Mouse (Mus musculus) left cerebral cortex, adult 9 months (tissue): ENCODE data around the gene Panx1.
A peak's percentile ranks its signal among the peaks of the same experiment; 100 is the strongest.

ENCODE experiments used
- DNase-seq, 2 experiments: peaks; one replicate each; pipeline ENCODE4 v3.0.0; 2022; ENCODE audit warnings: low spot score in 2 of 2

The Panx1 gene

GRCm38 (mm10) chr9:15045084-15045669 lies at the start of gene Panx1:
TSS of gene Panx1 (minus strand) at chr9:15045478.
- DNase-seq = peak in 1 of 2 experiments; percentile 63

GRCm38 (mm10) chr9:15068686-15069295 lies 23.5 kb upstream of the Panx1 start:
- no peak for DNase-seq

- peak in 1 of 2 experiments; percentile 20 for DNase-seq
Measured at GRCm38 (mm10) chr9:15067995-15068685, 22.9 kb upstream of the Panx1 start.

- DNase-seq = no peak
Measured at GRCm38 (mm10) chr9:15064176-15064575, 18.9 kb upstream of the Panx1 start.

- DNase-seq = no peak
Measured at GRCm38 (mm10) chr9:15060847-15061246, 15.6 kb upstream of the Panx1 start.

GRCm38 (mm10) chr9:15060026-15060425 lies 14.7 kb upstream of the Panx1 start:
- no peak for DNase-seq

GRCm38 (mm10) chr9:15045740-15046139 lies 462 bp upstream of the Panx1 start:
- no peak for DNase-seq

GRCm38 (mm10) chr9:15044391-15045083 lies 741 bp downstream of the Panx1 start:
- DNase-seq = no peak

- DNase-seq = no peak
Measured at GRCm38 (mm10) chr9:15041556-15041955, 3.7 kb downstream of the Panx1 start.

GRCm38 (mm10) chr9:15039848-15040247 lies 5.4 kb downstream of the Panx1 start:
- no peak for DNase-seq

- DNase-seq = no peak
Measured at GRCm38 (mm10) chr9:15037704-15038103, 7.6 kb downstream of the Panx1 start.

GRCm38 (mm10) chr9:15037237-15037636 lies 8.0 kb downstream of the Panx1 start:
- no peak for DNase-seq

- no peak for DNase-seq
Measured at GRCm38 (mm10) chr9:15036807-15037206, 8.5 kb downstream of the Panx1 start.

GRCm38 (mm10) chr9:15036405-15036804 lies 8.9 kb downstream of the Panx1 start:
- no peak for DNase-seq

- DNase-seq = no peak
Measured at GRCm38 (mm10) chr9:15035979-15036378, 9.3 kb downstream of the Panx1 start.

- DNase-seq = no peak
Measured at GRCm38 (mm10) chr9:15034546-15035273, 10.6 kb downstream of the Panx1 start.

GRCm38 (mm10) chr9:15033568-15034160 lies 11.6 kb downstream of the Panx1 start:
- DNase-seq = peak in 1 of 2 experiments; percentile 35

GRCm38 (mm10) chr9:15032797-15033196 lies 12.5 kb downstream of the Panx1 start:
- DNase-seq = no peak

GRCm38 (mm10) chr9:15030771-15031170 lies 14.5 kb downstream of the Panx1 start:
- DNase-seq = peak in 1 of 2 experiments; percentile 29

- DNase-seq = no peak
Measured at GRCm38 (mm10) chr9:15029025-15029727, 16.1 kb downstream of the Panx1 start.

- DNase-seq = no peak
Measured at GRCm38 (mm10) chr9:15027725-15028124, 17.6 kb downstream of the Panx1 start.
